Mouse (Mus musculus) left cerebral cortex, adult 18-20 months (tissue): Measurements from ENCODE around the gene Fmnl3. TPM values are rescaled to one million over a fixed set of nuclear protein-coding genes. Genes with fewer than 3 reads are reported as not detected.

Experiments
- DNase-seq, 2 experiments: peaks; one replicate each; pipeline ENCODE4 v3.0.0; 2021 to 2022; ENCODE audit warnings: low spot score in 2 of 2, mixed read lengths in 1 of 2
- total RNA-seq, 2 experiments: library from RNA; stranded (reverse); gene quantifications; 2 replicates each; pipeline ENCODE4 v1.2.3; 2021

The Fmnl3 gene
- total RNA-seq, 2 experiments from 2014 or later = 8.5 to 9.6 TPM

DNA sequence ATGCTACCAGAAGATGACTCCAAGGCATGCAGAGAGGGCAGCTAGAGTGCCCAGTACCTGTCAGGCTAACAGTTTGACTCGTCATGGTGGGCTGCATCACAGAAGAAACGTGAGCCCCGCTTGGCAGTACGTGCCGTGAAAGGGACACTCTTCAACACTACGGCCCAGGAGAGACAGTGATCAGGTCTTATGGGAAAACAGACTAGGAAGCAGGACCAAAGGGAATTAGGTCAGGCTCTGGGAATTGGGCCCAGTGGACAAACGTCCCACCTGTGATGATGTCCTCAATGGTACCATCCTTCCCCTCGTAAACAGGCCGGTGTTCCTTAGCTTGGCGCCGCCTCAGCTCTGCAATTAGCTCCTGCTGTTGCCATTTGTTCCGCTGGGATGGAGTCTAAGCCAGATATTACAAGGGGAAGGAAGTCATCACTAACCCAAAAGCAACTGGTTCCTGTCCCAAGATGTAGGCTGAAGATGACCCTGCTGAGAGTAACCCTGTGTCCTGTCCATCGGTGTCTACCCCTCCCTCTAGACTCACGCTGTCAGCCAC lies 51.3 kb downstream of the Fmnl3 start:
- no peak for DNase-seq

DNA sequence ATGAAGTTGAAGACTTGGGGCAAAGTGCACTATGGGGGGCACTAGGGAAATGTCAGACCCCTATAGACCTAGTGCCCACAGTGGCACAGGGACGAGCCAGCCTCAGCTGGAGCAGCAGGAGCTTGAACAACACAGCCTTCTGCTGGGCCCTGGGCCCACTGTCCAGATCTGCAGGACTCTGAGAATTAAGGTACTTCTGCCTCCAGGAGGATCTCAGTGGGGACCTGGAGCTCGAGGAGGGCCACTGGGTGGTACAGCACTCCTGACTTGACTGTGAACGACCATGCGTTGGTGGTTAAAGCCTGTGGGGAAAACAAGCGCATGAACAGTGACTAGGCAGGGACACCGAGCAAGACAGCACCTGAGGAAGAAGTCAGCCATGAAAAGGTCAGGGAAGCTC lies 52.2 kb downstream of the Fmnl3 start:
- no peak for DNase-seq

DNA sequence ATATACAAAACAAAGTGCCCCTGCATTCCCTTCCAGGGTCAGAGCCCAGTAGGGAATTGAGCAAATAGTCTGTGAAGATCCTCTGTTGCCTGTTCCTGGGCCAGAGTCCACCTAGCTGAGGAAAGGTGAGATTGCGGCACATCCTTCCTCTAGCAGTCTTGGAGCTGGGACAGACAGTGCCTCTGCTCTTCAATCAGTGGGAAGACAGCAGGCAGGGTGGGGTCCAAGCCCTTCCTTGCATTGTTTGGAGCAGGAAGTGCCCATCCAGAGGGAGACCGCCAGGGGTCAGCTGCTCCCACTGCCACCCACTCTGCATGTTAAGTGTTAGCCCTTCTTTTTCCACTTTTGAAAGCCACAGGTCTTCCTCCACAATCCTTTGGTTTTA lies 53.0 kb downstream of the Fmnl3 start:
- no peak for DNase-seq

DNA sequence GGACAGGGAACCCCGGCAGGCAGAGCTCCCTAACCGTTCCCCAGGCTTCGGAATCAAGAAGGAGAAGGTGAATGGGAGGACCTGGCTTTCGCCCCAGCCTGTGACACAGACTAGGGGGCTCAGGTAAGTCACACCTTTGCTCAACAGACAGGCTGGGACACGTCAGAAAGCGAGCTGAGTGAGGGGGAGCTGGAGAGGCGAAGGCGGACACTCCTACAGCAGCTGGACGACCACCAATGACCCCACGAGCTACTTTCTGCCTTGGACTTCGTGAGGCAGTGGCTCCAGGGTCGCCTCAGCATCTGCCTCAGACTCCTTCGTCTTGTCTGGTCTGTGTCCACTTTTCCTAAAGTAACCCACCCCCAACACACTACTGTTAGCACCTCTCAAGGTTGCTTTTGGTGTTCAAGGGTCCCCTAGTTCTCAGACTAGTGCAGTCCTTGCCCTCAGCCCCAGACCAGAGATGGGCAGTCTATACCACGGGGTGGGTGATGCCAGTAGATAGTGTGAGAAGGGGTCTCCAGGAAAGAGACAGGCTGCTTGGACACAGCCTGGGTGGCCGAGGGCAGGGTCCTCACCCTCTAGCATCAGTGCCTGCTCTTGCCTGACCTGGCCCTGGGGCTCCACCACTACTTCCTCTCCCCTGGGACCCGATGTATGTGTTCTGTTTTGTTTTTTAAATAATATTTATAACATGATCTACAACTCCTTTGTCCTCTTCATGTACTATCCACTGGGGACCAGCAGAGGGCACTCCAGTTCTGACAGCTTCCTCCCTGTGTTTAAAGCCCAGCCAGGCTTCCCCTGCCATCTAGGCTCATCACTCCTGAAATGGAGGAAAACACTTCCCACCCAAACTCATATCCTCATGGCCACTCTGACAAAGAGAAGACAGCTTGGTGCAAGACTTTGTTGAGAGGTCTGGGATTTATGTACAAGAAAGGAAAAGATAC lies 53.7 kb downstream of the Fmnl3 start:
- DNase-seq = peak; percentile 77 to 83

DNA sequence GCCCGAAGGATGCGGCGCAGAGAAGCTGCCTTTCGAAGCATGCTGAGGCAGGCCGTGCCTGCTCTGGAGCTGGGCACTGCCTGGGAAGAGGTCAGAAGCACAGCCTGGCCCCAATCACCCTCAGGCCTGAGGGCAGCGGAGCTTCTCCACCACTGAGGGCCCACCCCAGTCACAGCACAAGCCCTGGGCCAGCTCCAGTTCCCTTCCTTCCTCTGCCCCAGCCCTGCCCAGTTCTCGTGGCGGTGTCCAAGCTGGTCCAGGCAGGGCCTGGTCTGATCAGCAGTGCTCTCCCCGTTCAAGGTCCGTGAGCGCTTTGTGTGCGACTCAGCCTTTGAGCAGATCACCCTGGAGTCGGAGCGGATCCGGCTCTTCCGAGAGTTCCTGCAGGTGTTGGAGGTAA lies 55.4 kb downstream of the Fmnl3 start:
- no peak for DNase-seq

DNA sequence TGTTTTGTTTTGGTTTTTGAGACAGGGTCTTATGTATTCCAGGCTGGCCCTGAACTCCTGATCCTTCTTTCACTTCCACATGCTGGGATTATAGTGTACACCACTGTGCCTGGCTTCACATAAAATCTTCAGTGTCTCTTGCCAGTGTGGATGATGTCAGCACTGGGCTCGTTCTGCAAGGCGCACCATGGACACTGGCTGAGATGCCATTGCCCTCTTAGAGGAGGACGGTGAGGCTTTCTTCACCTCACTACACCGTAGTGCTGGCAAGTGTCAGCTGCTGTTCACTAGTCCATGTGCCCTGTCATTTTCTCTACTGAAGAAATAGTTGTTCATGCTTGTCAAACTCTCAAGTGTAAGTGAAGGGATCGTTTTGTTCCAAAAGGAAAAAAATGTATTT lies 59.7 kb downstream of the Fmnl3 start:
- no peak for DNase-seq

DNA sequence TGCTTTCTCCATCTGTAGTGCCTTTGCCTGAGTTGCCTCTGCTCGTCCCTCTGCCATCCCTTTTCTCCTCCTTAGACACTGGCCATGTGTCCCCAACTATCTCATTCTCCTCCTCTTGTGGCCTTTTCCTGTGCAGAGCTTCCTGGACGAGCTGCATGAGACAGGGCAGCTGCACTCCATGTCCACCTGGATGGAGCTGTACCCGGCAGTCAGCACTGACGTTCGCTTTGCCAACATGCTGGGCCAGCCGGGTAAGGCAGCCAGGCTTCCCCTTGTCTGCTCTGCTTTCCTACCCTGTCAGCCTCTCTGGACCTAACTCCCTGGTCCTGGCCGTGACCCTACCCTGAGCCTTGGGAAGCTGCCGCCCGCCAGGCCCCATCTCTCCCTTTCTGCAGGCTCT lies 60.7 kb downstream of the Fmnl3 start:
- DNase-seq = no peak

DNA sequence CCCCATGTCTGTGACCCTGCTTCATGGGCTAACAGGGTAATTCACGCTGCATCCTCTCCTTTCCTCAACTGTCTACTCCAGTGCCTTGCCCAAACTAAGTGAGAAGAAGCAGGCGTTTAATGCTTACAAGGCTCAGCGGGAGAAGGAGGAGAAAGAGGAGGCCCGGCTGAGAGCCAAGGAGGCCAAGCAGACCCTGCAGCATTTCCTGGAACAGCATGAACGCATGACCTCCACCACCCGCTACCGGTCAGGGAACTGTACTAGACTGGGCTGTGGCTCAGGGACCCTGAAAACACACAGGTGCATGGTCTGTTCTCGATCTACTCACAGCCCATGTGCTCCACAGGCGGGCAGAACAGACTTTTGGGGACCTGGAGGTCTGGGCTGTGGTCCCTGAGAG lies 62.8 kb downstream of the Fmnl3 start:
- DNase-seq = no peak

DNA sequence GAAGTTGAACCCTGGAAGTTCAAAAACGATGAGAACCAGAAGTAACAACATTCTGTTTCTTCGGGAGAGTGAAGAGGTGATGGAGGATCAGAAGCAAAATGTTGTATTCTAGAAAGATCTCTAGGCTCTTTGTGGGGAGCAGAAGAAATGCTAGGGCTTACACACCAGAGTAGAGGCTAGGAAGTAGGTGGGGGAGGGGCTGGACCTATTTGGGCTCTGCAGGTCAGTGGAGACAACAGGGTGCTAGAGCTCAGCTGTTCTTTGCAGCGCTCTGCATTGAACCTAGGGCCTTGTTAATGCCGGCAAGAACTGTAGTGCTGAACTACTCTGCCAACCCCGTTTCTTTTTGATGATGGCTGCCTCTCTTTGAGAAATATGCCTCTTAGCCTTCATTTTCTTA lies 74.1 kb downstream of the Fmnl3 start:
- DNase-seq = no peak

DNA sequence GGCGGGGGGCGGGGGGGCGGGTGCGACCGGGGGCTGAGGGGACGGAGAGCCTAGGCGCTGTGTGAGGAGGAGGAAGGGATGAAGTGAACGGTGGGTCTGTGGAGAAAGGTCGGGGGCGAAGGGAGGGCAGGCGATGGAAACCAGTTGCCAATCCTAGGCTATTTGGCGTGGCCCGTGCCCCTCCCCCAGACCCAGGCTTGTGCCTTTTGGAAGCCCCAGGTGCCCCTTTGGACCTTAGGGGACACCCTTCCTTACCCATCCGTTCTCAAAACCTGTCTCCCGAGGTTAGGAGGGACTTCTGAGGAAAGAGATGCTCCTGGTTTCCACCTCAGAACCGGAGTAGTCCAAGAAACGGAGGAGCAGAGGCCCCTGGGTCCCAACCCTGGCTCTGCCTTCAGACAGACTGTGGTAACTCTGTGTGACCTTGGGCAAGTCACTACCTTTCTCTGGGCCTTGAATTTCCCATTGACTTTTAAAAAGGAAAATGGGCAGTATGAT lies 74.7 kb downstream of the Fmnl3 start, which contains the start of gene Fam186b:
TSS of gene Fam186b (minus strand) at position 405 of the 498 bp plus-strand sequence.
- peak in 1 of 2 experiments; percentile 26 for DNase-seq

DNA sequence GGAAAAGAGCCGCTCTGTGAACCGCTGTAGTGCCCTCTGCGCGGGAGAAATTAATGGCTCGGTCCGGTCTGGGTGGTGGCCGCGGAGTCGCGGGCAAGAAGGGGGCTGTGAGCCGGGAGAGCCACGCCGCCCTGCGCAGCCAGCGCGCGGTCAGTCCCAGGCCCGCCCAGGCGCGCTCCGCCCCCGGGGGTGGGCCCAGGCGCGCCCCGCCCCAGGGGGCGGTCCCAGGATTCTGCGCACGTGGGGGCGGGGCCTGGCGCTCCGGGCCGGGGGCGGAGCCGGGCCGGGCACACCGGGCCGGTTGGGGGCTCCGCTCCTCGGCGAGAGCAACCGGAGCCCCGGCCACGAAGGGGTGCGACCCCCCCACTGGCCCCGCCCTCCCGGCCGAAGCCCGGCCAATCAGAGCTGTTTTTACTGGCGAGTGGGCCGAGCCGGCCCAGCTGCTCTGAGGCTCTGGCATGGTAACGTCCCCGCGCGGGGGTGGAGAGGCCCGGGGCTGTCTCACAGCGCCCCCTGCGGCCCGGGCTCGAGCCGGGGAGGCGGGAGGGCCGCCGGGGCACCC lies 75.4 kb downstream of the Fmnl3 start, which contains the start of gene Prpf40b:
TSS of gene Prpf40b (plus strand) at position 275 of the 562 bp plus-strand sequence.
- peak; percentile 93 to 96 for DNase-seq

DNA sequence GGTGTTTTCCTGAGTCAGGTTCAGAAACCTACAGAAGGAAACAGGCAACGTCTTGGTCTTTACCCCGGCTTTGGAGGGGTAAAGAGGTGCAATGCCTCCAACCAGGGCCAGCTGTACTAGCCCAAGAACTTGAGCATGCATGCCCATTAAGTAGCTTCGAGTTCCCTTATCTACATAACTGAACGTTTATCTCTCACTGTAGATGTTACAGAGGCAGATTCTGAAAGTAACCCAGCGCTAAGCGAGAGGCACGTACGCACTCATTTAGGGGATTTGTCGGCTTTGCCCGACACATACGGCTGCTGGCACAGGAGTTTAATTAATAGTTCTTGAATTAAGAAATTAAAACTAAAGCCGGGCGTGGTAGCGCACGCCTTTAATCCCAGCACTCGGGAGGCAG lies 76.0 kb downstream of the Fmnl3 start:
- no peak for DNase-seq

DNA sequence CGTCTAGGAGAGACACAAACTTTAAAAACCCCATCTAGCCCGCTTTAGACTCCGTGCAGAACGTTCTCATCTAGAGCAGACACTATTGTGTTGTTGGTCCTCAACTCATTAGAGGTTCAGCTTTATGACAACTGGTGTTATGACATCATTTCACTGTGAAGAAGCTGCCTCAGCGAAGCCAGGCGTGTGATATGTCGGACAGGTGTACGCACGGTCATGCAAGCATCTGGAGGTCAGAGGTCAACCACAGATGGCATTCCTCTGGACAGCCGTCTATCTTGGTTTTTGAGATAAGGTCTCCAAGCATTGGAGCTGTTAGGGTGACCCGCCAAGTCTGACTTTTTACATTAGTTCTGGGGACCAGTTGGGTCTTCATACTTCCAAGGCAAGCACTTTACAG lies 79.7 kb downstream of the Fmnl3 start:
- no peak for DNase-seq

DNA sequence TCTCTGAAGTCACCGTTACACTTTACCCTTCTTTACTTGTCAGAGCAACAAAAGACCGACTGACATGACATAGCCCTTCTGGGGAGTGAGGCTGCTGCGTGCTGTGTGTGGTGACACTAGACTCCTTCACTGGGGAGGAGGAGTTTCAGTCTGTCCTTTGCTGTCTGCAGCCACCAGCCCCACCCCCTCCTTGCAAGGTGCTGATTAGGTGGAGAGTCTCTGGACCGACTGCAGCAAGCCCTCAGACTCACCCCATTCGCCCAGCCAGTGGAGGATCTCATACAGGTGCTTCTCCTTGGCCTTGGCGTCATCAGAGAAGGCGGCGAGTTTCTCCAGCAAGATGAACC lies 85.1 kb downstream of the Fmnl3 start:
- no peak for DNase-seq

DNA sequence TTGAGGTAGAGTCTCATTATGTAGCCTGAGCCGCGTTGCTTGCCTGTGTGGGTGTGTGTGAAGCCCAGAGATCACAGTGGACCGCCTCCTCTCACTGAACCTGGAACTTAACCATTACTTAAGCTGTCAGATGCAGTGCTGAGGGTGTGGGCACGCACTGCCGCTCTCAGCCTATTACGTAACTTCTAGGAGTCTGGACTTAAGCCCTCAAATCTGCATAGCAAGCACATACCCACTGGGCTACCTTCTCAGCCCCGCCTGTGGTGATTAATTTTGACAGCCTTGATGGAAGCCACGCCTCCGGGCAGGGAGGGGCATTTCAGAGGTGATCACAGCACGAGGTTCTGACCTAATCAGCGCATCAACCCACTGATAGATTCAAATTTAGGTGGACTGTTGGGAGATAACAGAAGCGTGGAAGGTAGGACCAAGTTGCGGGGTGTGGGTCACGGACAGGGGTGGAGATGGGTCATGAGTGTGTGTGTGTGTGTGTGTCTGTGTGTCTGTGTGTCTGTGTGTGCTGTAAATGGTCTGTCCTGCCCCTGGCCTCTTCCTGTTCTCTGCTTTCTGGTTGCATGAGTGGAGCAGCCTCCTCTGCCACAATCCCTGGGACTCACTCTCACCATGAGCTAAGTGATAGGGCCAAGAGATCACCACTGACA lies 85.6 kb downstream of the Fmnl3 start:
- DNase-seq = no peak

DNA sequence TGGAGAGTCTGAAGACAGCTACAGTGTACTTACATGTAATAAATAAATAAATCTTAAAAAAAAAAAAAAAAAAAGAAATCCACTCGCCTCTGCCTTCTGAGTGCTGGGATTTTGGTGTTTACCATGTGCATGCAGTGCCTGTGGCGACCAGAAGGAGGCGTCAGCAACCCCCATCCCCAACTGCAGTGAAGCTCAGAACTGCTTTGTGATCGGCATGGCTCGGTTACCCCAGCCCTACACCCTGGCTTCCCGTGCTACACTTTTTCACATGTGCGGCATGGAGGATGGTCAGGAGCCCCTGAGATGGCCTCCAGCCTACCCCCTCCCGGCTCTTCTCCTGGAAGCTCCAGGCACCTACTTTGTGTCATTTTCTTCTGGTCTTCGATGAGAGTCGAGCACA lies 86.8 kb downstream of the Fmnl3 start:
- no peak for DNase-seq

DNA sequence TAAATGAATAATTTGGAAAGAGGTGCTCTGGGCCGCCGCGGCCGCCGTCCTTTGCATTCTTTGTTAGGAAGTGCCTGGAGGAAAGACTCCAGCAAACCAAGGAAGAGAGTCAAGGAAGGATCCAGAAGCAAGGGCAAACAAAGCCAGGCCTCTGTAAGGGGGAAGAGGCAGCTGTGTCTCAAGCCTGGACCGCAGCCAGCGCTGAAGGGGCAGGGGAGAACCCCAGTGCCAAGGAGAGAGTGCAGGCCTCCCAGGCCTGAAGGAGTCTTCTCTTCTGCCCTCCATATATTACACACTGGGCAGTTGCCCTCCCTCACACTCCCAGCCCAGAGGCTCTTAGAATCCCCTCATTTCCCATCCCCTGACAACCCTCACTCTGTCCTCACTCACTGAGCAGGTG lies 92.0 kb downstream of the Fmnl3 start:
- DNase-seq = no peak

DNA sequence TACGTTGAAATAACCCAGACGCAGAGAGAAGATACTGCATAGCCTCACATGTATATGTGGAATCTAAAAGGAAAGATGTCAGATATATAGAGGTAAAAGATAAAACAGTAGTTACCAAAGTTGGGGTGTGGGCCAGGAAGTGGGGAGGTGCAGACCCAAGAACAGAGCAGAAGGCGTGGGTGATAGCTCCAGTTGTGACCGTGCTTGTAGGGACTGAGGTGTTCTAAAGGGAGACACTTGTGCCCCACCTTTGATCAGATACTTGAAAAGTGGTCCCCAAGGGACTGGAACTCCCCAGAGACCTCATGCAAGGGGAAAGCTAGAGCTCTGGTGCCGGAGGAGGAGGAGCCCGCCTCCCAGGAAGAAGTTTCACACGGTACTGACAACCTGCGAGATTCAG lies 94.2 kb downstream of the Fmnl3 start:
- no peak for DNase-seq
